Mouse (Mus musculus) lung, postnatal 36 days (tissue): ENCODE measurements around the gene Ubtd1.
"Not testable (repeated sequence)": the region's sequence is repeated elsewhere in the genome, so short reads cannot be mapped to it uniquely, and the experiment has no call there.

Source experiments
- DNase-seq: peaks from one replicate; pipeline ENCODE4 v3.0.0; 2022; ENCODE audit warnings: mixed read lengths

Gene Ubtd1

DNA sequence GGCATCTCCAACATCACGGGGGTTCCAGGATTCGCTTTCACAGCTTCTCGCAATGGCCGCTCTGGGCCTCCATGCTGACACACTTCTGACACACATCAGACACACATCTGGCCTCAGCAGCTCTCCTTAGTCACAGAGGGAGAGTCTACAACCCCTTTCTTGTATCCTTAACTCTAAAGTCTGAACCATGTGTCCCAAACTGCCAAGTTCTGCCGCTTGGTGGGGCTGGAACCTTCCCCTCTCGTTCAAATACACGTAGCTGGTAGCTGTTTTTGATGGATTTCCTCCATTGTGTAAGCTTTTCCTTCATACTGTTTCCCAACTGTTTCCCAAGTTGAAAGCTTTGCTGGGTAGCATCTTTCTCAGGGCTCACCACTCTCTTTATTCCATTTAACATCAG is 89.7 kb downstream of the Ubtd1 start:
- peak; percentile 22 for DNase-seq

DNA sequence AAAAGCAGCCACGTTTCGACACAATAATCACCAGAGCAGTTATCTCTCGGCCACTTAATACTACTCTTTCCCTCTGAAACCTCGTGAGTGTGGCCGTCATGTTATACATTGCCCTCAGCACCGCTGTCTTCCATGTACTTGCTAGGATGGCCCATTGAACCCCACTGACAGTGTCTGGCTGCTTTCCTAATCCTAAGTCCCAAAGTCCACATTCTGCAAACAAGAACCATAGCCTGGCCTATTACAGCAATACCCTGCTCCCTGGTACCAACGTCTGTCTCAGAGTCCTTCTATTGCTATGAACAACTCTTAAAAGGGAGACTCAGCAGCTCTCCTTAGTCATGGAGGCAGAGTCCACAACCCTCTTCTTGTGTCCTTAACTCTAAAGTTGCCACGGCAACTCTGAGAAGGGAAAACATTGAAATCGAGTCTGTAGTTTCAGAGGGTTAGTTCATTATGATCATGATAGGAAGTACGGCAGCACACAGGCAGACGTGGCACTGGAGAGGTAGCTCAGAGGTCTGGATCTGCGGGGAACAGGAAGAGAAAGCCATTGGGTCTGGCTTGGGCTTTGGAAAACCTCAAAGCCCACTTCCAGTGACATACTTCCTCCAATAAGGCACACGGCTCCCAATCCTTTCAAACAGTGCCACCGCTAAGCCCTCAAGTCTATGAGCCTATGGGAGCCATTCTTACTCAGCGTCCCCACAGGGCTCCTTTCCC is 90.5 kb downstream of the Ubtd1 start:
- no peak for DNase-seq

DNA sequence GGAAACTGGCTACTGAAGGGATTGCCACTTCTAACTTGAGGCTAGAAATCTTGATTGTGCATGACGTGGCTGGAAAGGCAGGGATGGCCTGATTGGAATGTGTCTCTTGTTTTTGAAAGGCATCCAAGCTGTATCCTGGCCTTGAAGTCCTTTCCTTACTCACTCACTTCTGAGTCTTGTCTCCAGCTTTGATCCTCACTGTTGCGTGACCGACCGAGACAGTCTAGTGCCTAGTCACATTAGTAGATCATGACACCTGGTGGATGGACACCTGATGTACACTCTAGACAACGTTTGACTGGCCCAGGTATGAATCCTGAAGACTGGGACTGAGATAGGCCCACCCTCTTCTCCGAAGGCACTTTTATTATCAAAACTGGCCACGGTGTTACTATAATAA is 91.2 kb downstream of the Ubtd1 start:
- peak; percentile 23 for DNase-seq

DNA sequence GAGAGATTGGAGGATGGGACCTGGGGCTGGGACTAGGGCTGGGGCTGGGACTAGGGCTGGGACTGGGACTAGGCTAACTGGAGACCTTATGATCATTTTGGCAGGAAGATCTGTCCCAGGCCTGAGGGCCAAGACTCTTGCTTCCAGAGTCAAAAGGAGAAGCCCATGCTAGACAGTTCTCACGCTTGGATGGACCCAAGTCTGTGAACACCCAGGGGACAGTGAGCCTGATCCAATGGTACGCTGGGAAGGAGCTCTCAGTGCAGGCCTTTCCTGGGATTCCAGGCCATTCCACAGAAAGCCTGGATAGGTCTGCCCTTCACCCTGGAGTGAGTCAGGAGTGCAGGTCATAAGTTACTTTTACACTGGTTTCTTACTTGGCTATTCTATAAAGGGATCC is 93.5 kb downstream of the Ubtd1 start:
- no peak for DNase-seq

DNA sequence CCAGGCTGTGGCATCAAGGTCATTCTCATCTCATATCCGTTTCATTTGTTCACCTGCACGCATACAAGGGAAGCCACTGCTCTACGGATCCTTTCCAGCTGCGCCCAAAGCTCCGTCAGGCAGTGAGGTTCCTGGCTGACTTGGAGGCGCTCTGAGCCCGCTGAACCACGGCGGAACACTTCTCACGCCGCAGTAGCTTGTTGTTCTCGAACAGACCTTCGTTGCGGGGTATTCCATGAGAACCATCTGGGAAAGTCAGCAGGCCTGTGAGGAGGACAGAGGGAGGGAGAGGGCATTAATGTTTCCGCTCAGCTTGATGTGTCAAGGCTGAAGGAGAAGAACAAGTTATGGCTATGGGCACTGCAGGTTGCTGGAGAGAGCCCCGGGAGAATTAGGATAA is 94.4 kb downstream of the Ubtd1 start:
- no peak for DNase-seq

DNA sequence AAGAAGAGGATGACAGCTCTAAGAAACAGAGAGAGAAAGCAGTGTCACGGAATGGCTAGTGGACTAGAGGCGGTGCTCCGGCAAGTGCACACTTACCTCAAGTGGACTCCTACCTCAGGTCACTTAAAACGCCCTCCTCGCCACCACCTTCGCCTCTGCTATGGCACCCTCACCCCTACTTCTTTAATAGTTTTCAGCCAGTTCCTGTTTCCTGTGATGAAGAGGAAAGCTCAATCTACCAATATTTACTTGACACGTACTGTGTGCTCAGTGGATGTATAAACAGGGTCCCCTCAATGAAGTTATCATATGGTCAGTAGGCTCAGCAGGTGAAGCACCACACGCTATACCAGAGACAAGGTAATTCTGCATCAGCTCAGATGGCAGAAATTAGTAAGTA is 97.0 kb downstream of the Ubtd1 start:
- no peak for DNase-seq

DNA sequence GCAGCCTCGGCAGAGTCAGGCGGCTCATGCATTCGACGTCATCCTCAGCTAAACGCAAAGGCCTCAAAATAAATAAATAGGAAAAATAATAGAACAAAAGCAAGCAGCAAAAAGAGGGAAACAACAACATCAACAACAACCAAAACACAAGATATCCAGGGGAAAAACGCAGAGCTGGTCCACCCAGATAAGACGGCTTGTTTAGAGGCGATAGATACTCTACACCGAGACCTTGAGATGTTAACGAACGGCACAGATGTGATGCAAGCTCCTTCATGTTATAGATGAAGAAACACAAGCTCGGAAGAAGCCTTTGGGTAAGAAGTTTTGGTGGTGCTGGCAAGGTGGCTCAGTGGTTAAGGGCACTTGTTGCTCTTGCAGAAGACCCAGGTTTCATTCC is 97.4 kb downstream of the Ubtd1 start:
- no peak for DNase-seq

DNA sequence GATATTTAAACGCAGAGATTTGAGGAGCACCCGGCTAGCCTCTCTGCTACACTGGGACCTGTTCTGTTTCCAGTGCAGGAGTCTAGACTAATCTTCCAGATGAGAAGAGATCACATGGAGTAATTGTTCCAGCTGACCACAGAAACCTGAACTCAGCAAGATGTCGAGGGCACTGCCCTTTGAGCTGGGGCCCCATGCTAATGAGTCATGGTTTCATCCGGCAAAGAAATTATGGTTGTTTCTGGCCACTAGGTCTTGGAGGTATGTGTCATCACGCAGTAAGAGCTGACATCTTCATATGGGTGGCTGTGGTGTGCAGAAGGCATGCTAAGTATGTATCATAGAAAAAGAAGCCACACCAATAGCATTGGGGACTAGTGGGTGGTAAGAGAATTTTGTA is 98.4 kb downstream of the Ubtd1 start:
- DNase-seq: no peak

DNA sequence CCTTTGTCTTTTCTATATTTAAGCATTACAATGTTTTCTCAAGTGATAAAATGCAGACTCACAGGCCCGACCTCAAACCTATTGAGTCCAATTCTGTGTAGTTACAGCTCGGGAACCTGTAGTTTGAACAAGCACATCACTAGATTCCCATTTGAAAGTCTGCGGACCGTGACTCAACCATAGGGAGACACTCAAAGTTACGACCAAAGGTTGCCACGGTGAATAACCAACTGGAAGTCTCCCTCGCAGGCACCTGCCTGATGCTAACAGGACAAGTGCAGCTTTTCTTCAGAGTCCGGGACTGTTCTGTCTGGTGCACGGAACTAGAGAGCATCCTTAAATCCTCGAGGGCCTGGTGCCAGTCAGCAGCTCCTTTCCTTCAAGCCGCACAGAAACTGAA is 98.9 kb downstream of the Ubtd1 start:
- DNase-seq: no peak

DNA sequence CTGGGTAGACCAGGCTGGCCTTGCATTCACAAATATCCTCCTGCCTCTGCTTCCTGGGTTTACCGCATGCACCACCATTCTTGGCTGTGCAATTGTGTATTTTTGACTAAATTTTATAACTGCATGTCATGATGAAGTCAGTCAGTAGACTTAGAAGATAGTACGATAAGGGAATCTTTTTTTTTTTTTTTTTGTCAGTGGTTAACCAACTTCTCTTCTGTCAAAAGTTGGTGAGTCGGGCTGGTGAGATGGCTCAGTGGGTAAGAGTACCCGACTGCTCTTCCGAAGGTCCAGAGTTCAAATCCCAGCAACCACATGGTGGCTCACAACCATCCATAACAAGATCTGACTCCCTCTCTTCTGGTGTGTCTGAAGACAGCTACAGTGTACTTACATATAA is 100.0 kb downstream of the Ubtd1 start:
- not testable (repeated sequence) for DNase-seq
